Mouse (Mus musculus) midbrain, postnatal 0 days (tissue): ENCODE measurements at regions not wholly inside any gene's neighbourhood (a gene's known extent, or its start where the extent isn't known, plus 50 kb on each side); places are given as distances from the start of the nearest gene placed in this dataset.
A peak's percentile ranks its signal among the peaks of the same experiment; 100 is the strongest.

Experiments used
- ATAC-seq: fragments of 200-750 bp; cut with Nextera tagmentation; 2 replicates; pipeline ENCODE4 v1.8.0; 2017; ENCODE audit warnings: moderate number of reproducible peaks, mild to moderate bottlenecking, moderate TSS enrichment, moderate library complexity; ENCODE audit not compliant: low FRiP score
- DNase-seq: peaks from one replicate; pipeline ENCODE4 v3.0.0-alpha.2; 2015; ENCODE audit warnings: low spot score
- H3K27ac ChIP-seq: fragments of 300-500 bp; sonication (generic); 2 replicates; pipeline ENCODE4 v1.5.1; 2014; ENCODE audit warnings: low read depth, mild to moderate bottlenecking, low read length, mixed read lengths
- H3K27me3 ChIP-seq: fragments of 300-500 bp; sonication (generic); 2 replicates; pipeline ENCODE4 v1.6.1; 2014; ENCODE audit warnings: low read length, control low read depth, mixed read lengths; ENCODE audit not compliant: insufficient read depth
- H3K36me3 ChIP-seq: fragments of 300-500 bp; sonication (generic); 2 replicates; pipeline ENCODE4 v1.6.1; 2014; ENCODE audit warnings: low read length, control low read depth, mixed read lengths; ENCODE audit not compliant: insufficient read depth
- H3K4me1 ChIP-seq: fragments of 300-500 bp; sonication (generic); 2 replicates; pipeline ENCODE4 v1.6.1; 2014; ENCODE audit warnings: mild to moderate bottlenecking, control low read depth, antibody characterized with exemption, low read length, mixed read lengths; ENCODE audit not compliant: insufficient read depth
- H3K4me2 ChIP-seq: fragments of 300-500 bp; sonication (generic); 2 replicates; pipeline ENCODE4 v1.6.1; 2014; ENCODE audit warnings: low read depth, mild to moderate bottlenecking, low read length, mixed read lengths; ENCODE audit not compliant: poor library complexity, severe bottlenecking
- H3K4me3 ChIP-seq: fragments of 300-500 bp; sonication (generic); 2 replicates; pipeline ENCODE4 v1.5.1; 2014; ENCODE audit warnings: low read depth, mild to moderate bottlenecking, low read length, moderate library complexity
- H3K9ac ChIP-seq: fragments of 300-500 bp; sonication (generic); replicated peaks from 2 replicates; pipeline ENCODE4 v1.6.1; 2014; ENCODE audit warnings: mild to moderate bottlenecking, low read length, moderate library complexity, mixed read lengths; ENCODE audit not compliant: poor library complexity, severe bottlenecking
- H3K9me3 ChIP-seq: fragments of 300-500 bp; sonication (generic); 2 replicates; pipeline ENCODE4 v1.6.1; 2016; ENCODE audit warnings: low read length, control low read depth
- CTCF ChIP-seq: IDR thresholded peaks from 2 replicates; pipeline ENCODE4 v1.5.1; 2016; ENCODE audit warnings: antibody characterized with exemption, mild to moderate bottlenecking
- WGBS: fragments of 180-500 bp; shearing (Covaris S2); extraction: QIAGEN DNeasy Blood & Tissue Kit; methylation state at CpG from one replicate; pipeline ENCODE4 v1.1.7; 2014; 5-methylcytosine and 5-hydroxymethylcytosine counted together

GRCm38 (mm10) chr4:125399376-125400112 lies 91.0 kb upstream of the Grik3 start:
- Histone ChIP-seq H3K36me3 (no peaks in the 10 kb centered on the region), H3K27ac (no peak overlapping the region), H3K27me3 (0 out of 2 replicates have a peak, but pooled peaks cover 5% of the 10 kb centered on the region), H3K4me1 (no peaks in the 10 kb centered on the region), H3K4me3 (no peak overlapping the region), H3K4me2 (no peak overlapping the region), H3K9ac (no peak overlapping the region), H3K9me3 (no peaks in the 10 kb centered on the region)
- 73% methylated on average over 13 of the region's 13 CpGs for WGBS
- no peak for TF ChIP-seq CTCF
- ATAC-seq (no peak), DNase-seq (peak; percentile 67)

- H3K9me3 ChIP-seq = no peaks in the 10 kb centered on the region
- no peak overlapping the region for H3K9ac ChIP-seq
- ATAC-seq (no peak), DNase-seq (no peak)
- 0 out of 2 replicates have a peak, but pooled peaks have one; percentile 6 for TF ChIP-seq CTCF
- H3K4me3 ChIP-seq = no peak overlapping the region
- H3K4me2 ChIP-seq = no peak overlapping the region
- no peak overlapping the region for H3K27ac ChIP-seq
- WGBS = 72% methylated on average over 12 of the region's 12 CpGs
- H3K4me1 ChIP-seq = no peaks in the 10 kb centered on the region
- no peaks in the 10 kb centered on the region for H3K27me3 ChIP-seq
- H3K36me3 ChIP-seq = no peaks in the 10 kb centered on the region
Observed at GRCm38 (mm10) chr4:125397007-125397461, 93.5 kb upstream of the Grik3 start.

GRCm38 (mm10) chr4:125391269-125391668 lies 99.2 kb upstream of the Grik3 start:
- no peak for TF ChIP-seq CTCF
- no peak for ATAC-seq
- Histone ChIP-seq H3K36me3 (no peaks in the 10 kb centered on the region), H3K9me3 (no peaks in the 10 kb centered on the region), H3K9ac (no peak overlapping the region), H3K4me3 (no peak overlapping the region), H3K4me1 (no peaks in the 10 kb centered on the region), H3K27me3 (no peaks in the 10 kb centered on the region), H3K4me2 (no peak overlapping the region), H3K27ac (no peak overlapping the region)
- DNase-seq = no peak
- 65% methylated on average over 6 of the region's 6 CpGs for WGBS

GRCm38 (mm10) chr4:125385811-125386210 lies 104.7 kb upstream of the Grik3 start:
- Histone ChIP-seq H3K4me1 (no peaks in the 10 kb centered on the region), H3K9me3 (no peaks in the 10 kb centered on the region), H3K4me2 (no peak overlapping the region), H3K27ac (no peak overlapping the region), H3K4me3 (no peak overlapping the region), H3K27me3 (no peaks in the 10 kb centered on the region), H3K9ac (no peak overlapping the region), H3K36me3 (no peaks in the 10 kb centered on the region)
- WGBS = 64% methylated on average over 4 of the region's 4 CpGs
- no peak for ATAC-seq
- no peak for TF ChIP-seq CTCF
- no peak for DNase-seq

- 34% methylated on average over 9 of the region's 9 CpGs for WGBS
- Histone ChIP-seq H3K4me3 (no peak overlapping the region), H3K4me2 (no peak overlapping the region), H3K27ac (no peak overlapping the region), H3K9me3 (no peaks in the 10 kb centered on the region), H3K36me3 (no peaks in the 10 kb centered on the region), H3K9ac (no peak overlapping the region), H3K4me1 (0 out of 2 replicates have a peak, but pooled peaks cover 8% of the 10 kb centered on the region), H3K27me3 (no peaks in the 10 kb centered on the region)
- ATAC-seq = no peak
- peak; percentile 18 for DNase-seq
- TF ChIP-seq CTCF = no peak
Observed at GRCm38 (mm10) chr4:125364011-125364410, 126.5 kb upstream of the Grik3 start.
